In the genomic region with DNA sequence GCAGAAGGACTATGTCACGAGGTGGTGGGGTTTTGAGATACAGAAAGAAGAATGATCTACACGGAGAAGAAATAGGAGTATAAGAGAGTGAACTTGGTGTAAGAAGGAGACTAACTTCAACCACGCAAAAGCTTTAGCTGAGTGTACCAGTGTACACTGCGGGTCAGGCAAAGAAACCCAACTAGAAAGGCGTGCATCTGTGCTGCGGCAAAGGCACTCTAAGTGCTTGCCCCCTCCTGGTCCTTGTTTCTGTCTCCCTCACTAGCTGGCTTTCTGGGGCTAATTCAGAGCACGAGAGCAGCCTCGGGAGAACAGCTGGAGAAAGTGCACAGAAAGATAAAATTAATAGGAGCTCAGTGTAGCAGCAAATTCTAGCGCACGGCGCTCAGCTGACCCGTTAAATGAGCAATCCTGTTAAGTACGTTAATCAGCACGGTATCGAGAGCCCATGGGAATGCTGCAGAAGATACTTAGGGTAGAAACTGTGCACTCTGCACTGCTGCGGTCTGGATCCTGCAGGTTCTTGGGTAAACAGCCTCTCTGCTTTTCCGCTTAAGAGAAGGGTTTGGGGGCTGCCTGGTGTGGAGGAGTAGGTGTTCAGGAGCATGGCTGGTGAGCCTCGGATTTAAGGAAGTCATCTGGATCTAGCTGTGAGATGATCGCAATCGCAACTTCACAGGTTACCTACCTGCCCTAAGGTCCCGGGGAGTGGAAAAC, we compare ENCODE assay signal across 9 mouse cellular contexts. TPM values are rescaled to one million over a fixed set of nuclear protein-coding genes. Genes with fewer than 3 reads are reported as not detected.
DNase-seq lines count a peak whose midpoint lies in the region; ATAC-seq lines count a peak whose summit lies in the region.
"Had no signal": no experiment of that assay in that cellular context is flagged by ENCODE, and none has a peak within 500 bp of the region (broad histone marks: within the 10 kb centered on the region; RNA-seq: fewer than 3 reads in every experiment).

No protein-coding gene starts in this region.

- peak; percentile 64 for ATAC-seq in frontal cortex, adult (ENCODE audit: low TSS enrichment)
- ATAC-seq in hindbrain, embryonic 11.5 days (ENCODE audit: low FRiP score): peak; percentile 53; the same call in 1 of the 2 replicates
- ATAC-seq in midbrain, embryonic 14.5 days (ENCODE audit: low FRiP score, low TSS enrichment): 0 out of 2 replicates have a peak, but pooled peaks have one; percentile 6

- DNase-seq in frontal cortex, postnatal 36 days (ENCODE audit: low spot score in 2 of 2): no peak
- DNase-seq in brain, adult 2 months (ENCODE audit: low read depth, low spot score): peak; percentile 10
- DNase-seq in hindbrain, embryonic 11.5 days (ENCODE audit: low spot score): peak; percentile 5
- peak; percentile 40 for DNase-seq in midbrain, embryonic 14.5 days
- no peak for DNase-seq in frontal cortex, postnatal 14 days (ENCODE audit: low spot score in 2 of 2)
- no peak for DNase-seq in kidney, postnatal 14 days
- no peak for DNase-seq in layer of hippocampus, postnatal 14 days (ENCODE audit: low spot score in 2 of 2)

- 24% methylated on average over 21 of the region's 21 CpGs for WGBS in hindbrain, embryonic 11.5 days
- WGBS in midbrain, embryonic 14.5 days: 27% methylated on average over 21 of the region's 21 CpGs

- no peak overlapping the region for H3K9ac ChIP-seq in hindbrain, embryonic 11.5 days (ENCODE audit: low read depth, low read length)
- H3K9ac ChIP-seq in midbrain, embryonic 14.5 days (replicated peaks; ENCODE audit: low read length): no peak overlapping the region; the same call in 1 of the 2 replicates

- H3K27ac ChIP-seq in hindbrain, embryonic 11.5 days (ENCODE audit: low read depth, low read length): no peak overlapping the region
- no peak overlapping the region for H3K27ac ChIP-seq in midbrain, embryonic 14.5 days (replicated peaks; ENCODE audit: low read depth, low read length)

- H3K4me3 ChIP-seq in hindbrain, embryonic 11.5 days (ENCODE audit: low read depth, low read length): peak overlapping the region; percentile 35
- H3K4me3 ChIP-seq in midbrain, embryonic 14.5 days (replicated peaks; ENCODE audit: low read depth, low read length): peak overlapping the region; percentile 42
- H3K4me3 ChIP-seq: myocyte had no signal

- peak overlapping the region; percentile 67 for H3K4me2 ChIP-seq in hindbrain, embryonic 11.5 days (replicated peaks; ENCODE audit: low read depth, low read length)
- peak overlapping the region; percentile 69 for H3K4me2 ChIP-seq in midbrain, embryonic 14.5 days (ENCODE audit: low read length)

- no peaks in the 10 kb centered on the region for H3K4me1 ChIP-seq in hindbrain, embryonic 11.5 days (replicated peaks; ENCODE audit: control insufficient read depth, insufficient read depth, low read length)
- no peaks in the 10 kb centered on the region for H3K4me1 ChIP-seq in midbrain, embryonic 14.5 days (ENCODE audit: control insufficient read depth, insufficient read depth, low read length)

- H3K36me3 ChIP-seq in hindbrain, embryonic 11.5 days (ENCODE audit: control insufficient read depth, insufficient read depth, low read length): no peaks in the 10 kb centered on the region
- no peaks in the 10 kb centered on the region for H3K36me3 ChIP-seq in midbrain, embryonic 14.5 days (ENCODE audit: control insufficient read depth, insufficient read depth, low read length)

- H3K27me3 ChIP-seq in hindbrain, embryonic 11.5 days (ENCODE audit: control insufficient read depth, insufficient read depth, low read length): peaks cover 17% of the 10 kb centered on the region
- peaks cover 14% of the 10 kb centered on the region; the same call in 1 of the 2 replicates for H3K27me3 ChIP-seq in midbrain, embryonic 14.5 days (ENCODE audit: control insufficient read depth, insufficient read depth, low read length)

- H3K9me3 ChIP-seq in hindbrain, embryonic 11.5 days (ENCODE audit: control insufficient read depth, low read length): no peaks in the 10 kb centered on the region
- H3K9me3 ChIP-seq in midbrain, embryonic 14.5 days (ENCODE audit: control insufficient read depth, low read length): no peaks in the 10 kb centered on the region

RNA-seq across cellular contexts. Expression of gene Il1rapl2, which starts 0.8 kb away (rescaled TPM):
- 0.37 and 0.49 TPM in 2 replicates for polyA plus RNA-seq in hindbrain, embryonic 11.5 days (2014; fragmentation: Nextera tagmentation; extraction: Ambion mirVana)
- 3.6 and 4.2 TPM in 2 replicates for polyA plus RNA-seq in midbrain, embryonic 14.5 days (2014; fragmentation: Nextera tagmentation; extraction: Ambion mirVana)
- total RNA-seq in layer of hippocampus, postnatal 14 days (2021): 1 to 10 TPM; 2.3 to 2.7 TPM
- polyA plus RNA-seq: myocyte had no signal

Comparison
In these comparisons a context has a peak if more than half of its experiments do, and no peak if none do; other contexts are left out.
1. ATAC-seq: peak in every context shown above with its lines; median percentile 64 in frontal cortex, adult; 53 in hindbrain, embryonic 11.5 days; 6 in midbrain, embryonic 14.5 days.
2. DNase-seq: peak in brain, adult 2 months (single experiment), hindbrain, embryonic 11.5 days (single experiment) and midbrain, embryonic 14.5 days (single experiment); none in frontal cortex, postnatal 36 days (0 of 2), frontal cortex, postnatal 14 days (0 of 2), kidney, postnatal 14 days (single experiment) and layer of hippocampus, postnatal 14 days (0 of 2).